Mouse (Mus musculus) kidney, postnatal 0 days (tissue): ENCODE measurements around the gene Fam129a. TPM values are rescaled to one million over a fixed set of nuclear protein-coding genes. Genes with fewer than 3 reads are reported as not detected.

Experiments
- ATAC-seq: fragments of 200-750 bp; cut with Nextera tagmentation; replicated peaks from 2 replicates; pipeline ENCODE4 v1.8.0; 2017; ENCODE audit warnings: low read depth, moderate number of reproducible peaks, moderate TSS enrichment, moderate library complexity; ENCODE audit not compliant: low FRiP score
- DNase-seq: peaks from one replicate; pipeline ENCODE4 v3.0.0-alpha.2; 2016; ENCODE audit warnings: low spot score
- H3K27ac ChIP-seq: fragments of 300-500 bp; sonication (generic); 2 replicates; pipeline ENCODE4 v1.5.1; 2014; ENCODE audit warnings: mild to moderate bottlenecking
- H3K27me3 ChIP-seq: fragments of 300-500 bp; sonication (generic); 2 replicates; pipeline ENCODE4 v1.6.1; 2014; ENCODE audit warnings: low read length, mixed read lengths; ENCODE audit not compliant: insufficient read depth
- H3K36me3 ChIP-seq: fragments of 300-500 bp; sonication (generic); 2 replicates; pipeline ENCODE4 v1.6.1; 2014; ENCODE audit warnings: low read length, mixed read lengths; ENCODE audit not compliant: insufficient read depth
- H3K4me1 ChIP-seq: fragments of 300-500 bp; sonication (generic); replicated peaks from 2 replicates; pipeline ENCODE4 v1.6.1; 2014; ENCODE audit warnings: antibody characterized with exemption, low read length, mixed read lengths; ENCODE audit not compliant: insufficient read depth
- H3K4me2 ChIP-seq: fragments of 300-500 bp; sonication (generic); 2 replicates; pipeline ENCODE4 v1.6.1; 2014; ENCODE audit warnings: mild to moderate bottlenecking, low read length, moderate library complexity, mixed read lengths
- H3K4me3 ChIP-seq: fragments of 300-500 bp; sonication (generic); replicated peaks from 2 replicates; pipeline ENCODE4 v1.5.1; 2014; ENCODE audit warnings: low read depth, low read length
- H3K9ac ChIP-seq: fragments of 300-500 bp; sonication (generic); 2 replicates; pipeline ENCODE4 v1.6.1; 2014; ENCODE audit warnings: low read depth, low read length
- H3K9me3 ChIP-seq: fragments of 300-500 bp; sonication (generic); replicated peaks from 2 replicates; pipeline ENCODE4 v1.6.1; 2016; ENCODE audit warnings: low read length, inconsistent platforms, mixed read lengths
- CTCF ChIP-seq: IDR thresholded peaks from 2 replicates; pipeline ENCODE4 v1.5.1; 2016; ENCODE audit warnings: antibody characterized with exemption, low read depth, mild to moderate bottlenecking, moderate library complexity
- WGBS: fragments of 180-500 bp; shearing (Covaris S2); extraction: QIAGEN DNeasy Blood & Tissue Kit; methylation state at CpG from one replicate; pipeline ENCODE4 v1.1.7; 2014; 5-methylcytosine and 5-hydroxymethylcytosine counted together
- polyA plus RNA-seq: library from polyadenylated mRNA; unstranded; fragments of >200 nt; fragmentation: Nextera tagmentation; extraction: Ambion mirVana; gene quantifications from 2 replicates; pipeline ENCODE4 v1.2.1, GENCODE M21; 2015

Fam129a gene
- polyA plus RNA-seq, 1 experiment from 2014 or later, result 12.6 TPM

DNA sequence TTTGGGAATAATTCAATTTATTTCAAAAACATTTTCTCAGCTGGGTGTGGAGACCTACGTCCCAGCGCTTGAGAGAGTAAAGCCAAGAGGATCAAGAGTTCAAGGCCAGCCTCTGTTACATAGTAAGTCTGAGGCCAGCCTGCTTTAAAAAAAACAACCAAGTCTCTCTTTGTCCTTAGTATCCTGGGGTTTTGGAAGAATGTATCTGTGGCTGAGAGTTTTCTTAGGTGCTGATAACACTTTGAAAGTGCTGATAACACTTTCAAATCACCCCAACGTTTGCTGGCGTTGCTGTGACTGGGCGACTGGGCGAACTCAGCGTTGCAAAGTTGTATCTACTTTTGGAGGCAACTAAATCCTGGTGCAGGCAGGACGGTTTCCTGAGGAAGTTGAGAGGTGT lies 88.7 kb downstream of the Fam129a start:
- TF ChIP-seq CTCF, result no peak
- Histone ChIP-seq H3K9ac (no peak overlapping the region), H3K27ac (no peak overlapping the region), H3K27me3 (no peaks in the 10 kb centered on the region), H3K36me3 (no peaks in the 10 kb centered on the region), H3K4me1 (no peaks in the 10 kb centered on the region), H3K9me3 (no peaks in the 10 kb centered on the region), H3K4me3 (no peak overlapping the region), H3K4me2 (no peak overlapping the region)
- 76% methylated on average over 8 of the region's 8 CpGs for WGBS
- DNase-seq, result peak; percentile 31
- no peak for ATAC-seq

- WGBS, result 81% methylated on average over 4 of the region's 4 CpGs
- TF ChIP-seq CTCF, result no peak
- no peak overlapping the region for H3K27ac ChIP-seq
- no peaks in the 10 kb centered on the region for H3K9me3 ChIP-seq
- no peak overlapping the region for H3K9ac ChIP-seq
- no peaks in the 10 kb centered on the region for H3K4me1 ChIP-seq
- no peak for DNase-seq
- no peaks in the 10 kb centered on the region for H3K36me3 ChIP-seq
- no peaks in the 10 kb centered on the region for H3K27me3 ChIP-seq
- no peak overlapping the region for H3K4me2 ChIP-seq
- no peak for ATAC-seq
- no peak overlapping the region for H3K4me3 ChIP-seq
Observed at GRCm38 (mm10) chr1:151660251-151660650, 89.3 kb downstream of the Fam129a start.

DNA sequence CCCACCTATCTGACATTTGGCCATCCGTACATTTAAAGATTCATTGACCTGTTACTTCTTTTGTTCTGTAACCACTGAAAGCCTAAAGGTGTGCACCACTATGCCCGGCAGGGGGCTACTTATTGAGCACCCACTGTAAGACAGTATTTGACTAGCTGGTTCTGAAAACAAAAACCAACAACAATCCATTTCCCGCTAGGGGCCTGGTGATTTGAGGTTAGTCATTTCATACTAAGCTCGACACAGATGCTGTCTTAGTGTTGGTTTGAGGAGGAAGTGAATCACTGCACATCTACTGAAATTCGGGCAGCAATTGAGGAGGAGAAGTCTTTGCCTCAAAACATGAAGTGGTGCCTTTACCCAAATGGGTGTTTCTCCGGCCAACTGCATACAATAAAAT lies 89.9 kb downstream of the Fam129a start:
- Histone ChIP-seq H3K27ac (no peak overlapping the region), H3K4me2 (no peak overlapping the region), H3K27me3 (no peaks in the 10 kb centered on the region), H3K4me3 (no peak overlapping the region), H3K9ac (no peak overlapping the region), H3K4me1 (no peaks in the 10 kb centered on the region), H3K36me3 (no peaks in the 10 kb centered on the region), H3K9me3 (no peaks in the 10 kb centered on the region)
- no peak for ATAC-seq
- DNase-seq, result no peak
- 90% methylated on average over 6 of the region's 6 CpGs for WGBS
- TF ChIP-seq CTCF, result no peak

GRCm38 (mm10) chr1:151661684-151662439 lies 90.9 kb downstream of the Fam129a start:
- H3K4me3 ChIP-seq, result no peak overlapping the region
- H3K4me1 ChIP-seq, result no peaks in the 10 kb centered on the region
- H3K9ac ChIP-seq, result no peak overlapping the region
- no peaks in the 10 kb centered on the region for H3K36me3 ChIP-seq
- H3K9me3 ChIP-seq, result no peaks in the 10 kb centered on the region
- no peak for DNase-seq
- TF ChIP-seq CTCF, result no peak
- 78% methylated on average over 7 of the region's 7 CpGs for whole genome bisulfite sequencing
- ATAC-seq, result no peak
- no peak overlapping the region for H3K4me2 ChIP-seq
- H3K27me3 ChIP-seq, result no peaks in the 10 kb centered on the region
- no peak overlapping the region for H3K27ac ChIP-seq

GRCm38 (mm10) chr1:151662958-151663357 lies 92.0 kb downstream of the Fam129a start:
- ATAC-seq, result no peak
- no peak overlapping the region for H3K4me3 ChIP-seq
- 57% methylated on average over 6 of the region's 6 CpGs for WGBS
- H3K27me3 ChIP-seq, result no peaks in the 10 kb centered on the region
- H3K4me2 ChIP-seq, result no peak overlapping the region
- no peaks in the 10 kb centered on the region for H3K9me3 ChIP-seq
- no peaks in the 10 kb centered on the region for H3K4me1 ChIP-seq
- no peak overlapping the region for H3K27ac ChIP-seq
- TF ChIP-seq CTCF, result no peak
- peak; percentile 32 for DNase-seq
- H3K9ac ChIP-seq, result no peak overlapping the region
- H3K36me3 ChIP-seq, result no peaks in the 10 kb centered on the region

- no peaks in the 10 kb centered on the region for H3K9me3 ChIP-seq
- H3K36me3 ChIP-seq, result no peaks in the 10 kb centered on the region
- H3K4me1 ChIP-seq, result no peaks in the 10 kb centered on the region
- no peaks in the 10 kb centered on the region for H3K27me3 ChIP-seq
- no peak for TF ChIP-seq CTCF
- H3K27ac ChIP-seq, result no peak overlapping the region
- no peak overlapping the region for H3K9ac ChIP-seq
- H3K4me3 ChIP-seq, result no peak overlapping the region
- DNase-seq (no peak), ATAC-seq (no peak)
- 88% methylated on average over 10 of the region's 10 CpGs for WGBS
- H3K4me2 ChIP-seq, result no peak overlapping the region
Observed at GRCm38 (mm10) chr1:151664384-151664783, 93.4 kb downstream of the Fam129a start.
